Mouse (Mus musculus): Measurements from ENCODE around the gene Inpp1.

Gene Inpp1

GRCm38 (mm10) chr1:52816910-52817812 is at the start of gene Inpp1:
Gene Inpp1, minus strand, starts transcription at chr1:52817688.
- peak; percentile 86 for DNase-seq

GRCm38 (mm10) chr1:52866007-52866406 is 48.5 kb upstream of the Inpp1 start:
- no peak for DNase-seq

- DNase-seq, result no peak
Observed at GRCm38 (mm10) chr1:52864220-52864619, 46.7 kb upstream of the Inpp1 start.

GRCm38 (mm10) chr1:52855904-52856601 is 38.6 kb upstream of the Inpp1 start:
- no peak for DNase-seq

- DNase-seq, result peak; percentile 57
Observed at GRCm38 (mm10) chr1:52854029-52854428, 36.5 kb upstream of the Inpp1 start.

GRCm38 (mm10) chr1:52849422-52849821 is 31.9 kb upstream of the Inpp1 start:
- DNase-seq, result no peak

GRCm38 (mm10) chr1:52846556-52846955 is 29.1 kb upstream of the Inpp1 start:
- peak; percentile 48 for DNase-seq

- DNase-seq, result peak; percentile 100
Observed at GRCm38 (mm10) chr1:52844782-52845665, 27.5 kb upstream of the Inpp1 start, which contains the start of gene Hibch. Gene Hibch, plus strand, starts transcription at chr1:52844929.

- DNase-seq, result no peak
Observed at GRCm38 (mm10) chr1:52844354-52844753, 26.9 kb upstream of the Inpp1 start.

GRCm38 (mm10) chr1:52839099-52839498 is 21.6 kb upstream of the Inpp1 start:
- DNase-seq, result no peak

GRCm38 (mm10) chr1:52817813-52818147 is 292 bp upstream of the Inpp1 start:
- DNase-seq, result no peak

GRCm38 (mm10) chr1:52816232-52816891 is 1.1 kb downstream of the Inpp1 start:
- DNase-seq, result peak; percentile 49

- no peak for DNase-seq
Observed at GRCm38 (mm10) chr1:52808456-52808855, 9.0 kb downstream of the Inpp1 start.

- DNase-seq, result no peak
Observed at GRCm38 (mm10) chr1:52805041-52805440, 12.4 kb downstream of the Inpp1 start.

- no peak for DNase-seq
Observed at GRCm38 (mm10) chr1:52802406-52802975, 15.0 kb downstream of the Inpp1 start.

GRCm38 (mm10) chr1:52801651-52802050 is 15.8 kb downstream of the Inpp1 start:
- DNase-seq, result no peak

- DNase-seq, result peak; percentile 13
Observed at GRCm38 (mm10) chr1:52800340-52800740, 17.1 kb downstream of the Inpp1 start.

GRCm38 (mm10) chr1:52799772-52800171 is 17.7 kb downstream of the Inpp1 start:
- DNase-seq, result no peak

- no peak for DNase-seq
Observed at GRCm38 (mm10) chr1:52799056-52799726, 18.3 kb downstream of the Inpp1 start.

GRCm38 (mm10) chr1:52795927-52796326 is 21.6 kb downstream of the Inpp1 start:
- no peak for DNase-seq

- DNase-seq, result no peak
Observed at GRCm38 (mm10) chr1:52793692-52794091, 23.8 kb downstream of the Inpp1 start.

All from kidney, adult 9 months (tissue).